Mouse (Mus musculus): ENCODE data around the gene Dnttip2.

GRCm38 (mm10) chr3:122242876-122243275 lies 31.3 kb upstream of the Dnttip2 start:
- TF ChIP-seq CTCF (IDR thresholded peaks at IDR 0.05): no peak
- no peak for TF ChIP-seq EP300 (IDR thresholded peaks at IDR 0.05; ENCODE audit: insufficient read depth, low read depth, low read length)
